Mouse (Mus musculus): Measurements from ENCODE around the gene Cabs1. TPM values are rescaled to one million over a fixed set of nuclear protein-coding genes. Genes with fewer than 3 reads are reported as not detected.

The Cabs1 gene
- polyA plus RNA-seq (2016; fragmentation: Nextera tagmentation; extraction: Ambion mirVana) = not detected in 2 replicates

DNA sequence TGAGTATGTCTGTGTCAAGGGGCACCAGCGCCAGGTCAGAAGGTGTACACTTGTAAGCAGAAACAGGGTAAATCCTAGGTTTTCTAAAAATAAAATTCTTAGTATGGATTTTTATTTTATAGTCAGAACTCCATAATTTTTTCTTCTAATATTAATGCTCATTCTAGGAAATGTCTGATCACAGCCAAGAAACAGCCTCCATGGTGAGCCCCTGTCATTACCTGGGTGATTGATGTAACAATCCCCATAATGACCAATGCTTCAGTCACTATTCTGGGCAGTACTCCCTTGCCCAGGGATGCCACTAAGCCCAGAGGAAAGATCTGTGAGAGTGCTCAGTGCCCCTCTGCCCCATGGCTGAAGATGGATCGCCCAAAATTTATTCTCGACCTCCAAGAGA is at the start of gene Cabs1:
Gene Cabs1 (plus strand): TSS at position 301 of the 400 bp plus-strand sequence.
- 89% methylated on average over 3 of the region's 3 CpGs for WGBS
- H3K4me3 ChIP-seq = no peak within 1 kb of the TSS
- H3K27me3 ChIP-seq (ENCODE audit: low read depth, poor library complexity, severe bottlenecking) = no peaks in the 10 kb centered on the region
- no peaks in the 10 kb centered on the region for H3K4me1 ChIP-seq
- no peak within 1 kb of the TSS for H3K27ac ChIP-seq (replicated peaks)
- no peak for DNase-seq (ENCODE audit: low spot score)
- no peaks in the 10 kb centered on the region for H3K36me3 ChIP-seq
- H3K9me3 ChIP-seq (replicated peaks) = no peaks in the 10 kb centered on the region

DNA sequence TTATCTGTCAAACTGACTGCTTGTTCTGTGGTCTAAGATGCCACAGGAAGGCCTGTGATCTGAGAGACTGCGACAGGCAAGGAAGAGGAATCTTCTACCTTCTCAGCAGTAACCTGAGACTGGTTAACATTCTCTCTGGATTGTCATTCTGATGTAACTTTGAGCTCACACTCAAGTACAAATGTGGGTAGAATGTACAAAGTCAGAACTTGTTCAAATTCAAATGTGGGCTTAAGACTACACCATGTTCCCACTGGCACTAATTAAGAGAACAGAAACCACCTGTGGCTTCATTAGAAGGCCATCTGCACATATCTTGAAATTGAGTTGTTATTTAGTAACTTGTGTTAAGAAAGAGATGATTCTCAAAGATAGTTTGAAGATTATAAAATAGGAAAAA is 47.6 kb upstream of the Cabs1 start:
- Histone ChIP-seq H3K9me3 (replicated peaks) (no peaks in the 10 kb centered on the region), H3K4me1 (no peaks in the 10 kb centered on the region), H3K27me3 (ENCODE audit: low read depth, poor library complexity, severe bottlenecking) (no peaks in the 10 kb centered on the region), H3K36me3 (no peaks in the 10 kb centered on the region), H3K4me3 (no peak overlapping the region), H3K27ac (replicated peaks) (no peak overlapping the region)
- DNase-seq (ENCODE audit: low spot score) = no peak
- WGBS = 27% methylated on average over 1 of the region's 1 CpGs

DNA sequence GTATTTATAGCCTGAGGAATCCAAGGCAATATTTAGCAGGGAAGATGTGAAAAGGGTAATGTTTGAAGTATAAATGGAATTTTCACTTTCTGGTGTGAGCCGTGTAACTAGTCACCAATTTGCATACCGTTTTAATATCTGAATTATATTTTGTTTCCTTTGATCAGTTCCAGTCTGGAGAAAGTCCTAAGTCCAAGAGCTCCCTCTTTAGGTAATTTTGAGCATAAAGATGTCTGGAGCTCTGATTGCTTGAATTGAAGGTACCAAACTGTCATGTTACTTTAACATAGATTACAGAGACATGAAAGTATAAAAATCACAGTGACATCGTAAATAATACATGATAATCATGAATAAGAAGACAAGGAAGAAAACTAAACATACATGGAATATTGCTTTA is 38.5 kb upstream of the Cabs1 start:
- H3K9me3 ChIP-seq (replicated peaks) = no peaks in the 10 kb centered on the region
- no peak overlapping the region for H3K4me3 ChIP-seq
- no peaks in the 10 kb centered on the region for H3K36me3 ChIP-seq
- DNase-seq (ENCODE audit: low spot score) = no peak
- H3K4me1 ChIP-seq = no peaks in the 10 kb centered on the region
- WGBS = 57% methylated on average over 3 of the region's 3 CpGs
- no peaks in the 10 kb centered on the region for H3K27me3 ChIP-seq (ENCODE audit: low read depth, poor library complexity, severe bottlenecking)
- no peak overlapping the region for H3K27ac ChIP-seq (replicated peaks)

DNA sequence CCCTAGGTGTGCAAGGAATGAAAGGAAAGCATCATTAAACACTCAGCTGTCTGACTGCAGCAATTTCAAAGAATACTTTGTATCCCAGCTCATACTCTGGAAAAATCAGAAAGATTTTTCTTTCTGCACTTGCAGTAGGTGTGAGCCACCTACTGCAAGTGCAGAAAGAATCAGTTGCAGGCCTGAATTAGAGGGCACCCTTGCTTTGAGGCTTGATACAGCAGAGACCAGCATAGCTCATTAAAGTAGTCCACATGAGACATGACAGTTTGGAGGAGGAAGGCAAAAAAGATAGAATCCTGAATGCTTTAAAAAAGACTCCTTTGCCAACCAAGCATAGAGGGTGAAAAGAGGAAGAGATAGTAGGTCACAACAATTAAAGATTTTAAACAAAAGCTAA is 36.7 kb upstream of the Cabs1 start:
- DNase-seq (ENCODE audit: low spot score) = no peak
- no peak overlapping the region for H3K4me3 ChIP-seq
- no peaks in the 10 kb centered on the region for H3K4me1 ChIP-seq
- no peaks in the 10 kb centered on the region for H3K27me3 ChIP-seq (ENCODE audit: low read depth, poor library complexity, severe bottlenecking)
- no peak overlapping the region for H3K27ac ChIP-seq (replicated peaks)
- H3K36me3 ChIP-seq = no peaks in the 10 kb centered on the region
- H3K9me3 ChIP-seq (replicated peaks) = no peaks in the 10 kb centered on the region

DNA sequence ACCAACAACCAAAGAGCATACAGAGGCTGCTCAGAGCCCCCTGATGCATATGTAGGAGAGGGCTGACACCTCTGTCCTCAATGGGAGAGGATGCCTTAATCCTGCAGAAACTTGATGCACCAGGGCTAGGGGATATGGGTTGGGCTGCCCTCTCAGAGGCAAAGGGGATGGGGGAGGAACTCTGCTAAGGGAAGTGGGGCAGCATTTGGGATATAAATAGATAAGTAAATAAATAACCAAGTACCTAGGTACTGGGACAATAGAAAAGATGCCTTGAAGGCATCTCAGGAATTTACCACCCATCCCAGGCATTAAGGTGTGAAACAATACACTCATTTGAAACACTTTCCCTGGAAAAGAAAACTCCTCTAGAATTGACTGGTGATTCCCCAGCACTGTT is 27.4 kb upstream of the Cabs1 start:
- H3K4me1 ChIP-seq = no peaks in the 10 kb centered on the region
- no peak overlapping the region for H3K27ac ChIP-seq (replicated peaks)

DNA sequence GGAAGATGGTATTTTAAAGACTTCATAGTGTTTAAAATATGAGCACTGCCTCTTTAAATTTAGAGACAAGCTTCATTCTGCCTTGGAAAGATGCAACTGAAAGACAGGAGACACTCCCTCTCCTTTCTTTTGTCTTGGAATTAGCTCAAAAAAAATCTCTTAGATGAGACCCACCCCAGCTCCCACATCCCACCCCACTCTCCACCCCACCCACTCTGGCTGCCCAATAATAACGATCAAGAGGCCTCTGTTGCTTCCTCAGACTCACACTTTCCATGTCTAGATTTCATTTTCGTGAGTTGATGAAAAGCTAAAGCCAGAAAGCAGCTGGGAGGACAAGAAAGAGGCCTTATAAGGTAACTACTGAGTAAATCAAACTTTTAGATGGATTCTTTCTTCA is 10.0 kb upstream of the Cabs1 start, which contains the start of the genes 2310003L06Rik and Gm28434:
Gene 2310003L06Rik (plus strand): TSS at position 259 of the 400 bp plus-strand sequence.
Gene Gm28434 (plus strand): TSS at position 317 of the 400 bp plus-strand sequence.
- no peak within 1 kb of the TSS for H3K27ac ChIP-seq (replicated peaks)
- H3K4me3 ChIP-seq = no peak within 1 kb of the TSS
- H3K4me1 ChIP-seq = no peaks in the 10 kb centered on the region
- no peaks in the 10 kb centered on the region for H3K36me3 ChIP-seq
- no peak for DNase-seq (ENCODE audit: low spot score)
- 74% methylated on average over 2 of the region's 2 CpGs for whole genome bisulfite sequencing
- no peaks in the 10 kb centered on the region for H3K9me3 ChIP-seq (replicated peaks)
- H3K27me3 ChIP-seq (ENCODE audit: low read depth, poor library complexity, severe bottlenecking) = no peaks in the 10 kb centered on the region

More for the DNA sequence above, 27.4 kb upstream of the Cabs1 start:
- DNase-seq (ENCODE audit: low spot score) = no peak
- H3K27me3 ChIP-seq (ENCODE audit: low read depth, poor library complexity, severe bottlenecking) = no peaks in the 10 kb centered on the region
- H3K36me3 ChIP-seq = no peaks in the 10 kb centered on the region
- H3K4me3 ChIP-seq = no peak overlapping the region
- no peaks in the 10 kb centered on the region for H3K9me3 ChIP-seq (replicated peaks)

DNA sequence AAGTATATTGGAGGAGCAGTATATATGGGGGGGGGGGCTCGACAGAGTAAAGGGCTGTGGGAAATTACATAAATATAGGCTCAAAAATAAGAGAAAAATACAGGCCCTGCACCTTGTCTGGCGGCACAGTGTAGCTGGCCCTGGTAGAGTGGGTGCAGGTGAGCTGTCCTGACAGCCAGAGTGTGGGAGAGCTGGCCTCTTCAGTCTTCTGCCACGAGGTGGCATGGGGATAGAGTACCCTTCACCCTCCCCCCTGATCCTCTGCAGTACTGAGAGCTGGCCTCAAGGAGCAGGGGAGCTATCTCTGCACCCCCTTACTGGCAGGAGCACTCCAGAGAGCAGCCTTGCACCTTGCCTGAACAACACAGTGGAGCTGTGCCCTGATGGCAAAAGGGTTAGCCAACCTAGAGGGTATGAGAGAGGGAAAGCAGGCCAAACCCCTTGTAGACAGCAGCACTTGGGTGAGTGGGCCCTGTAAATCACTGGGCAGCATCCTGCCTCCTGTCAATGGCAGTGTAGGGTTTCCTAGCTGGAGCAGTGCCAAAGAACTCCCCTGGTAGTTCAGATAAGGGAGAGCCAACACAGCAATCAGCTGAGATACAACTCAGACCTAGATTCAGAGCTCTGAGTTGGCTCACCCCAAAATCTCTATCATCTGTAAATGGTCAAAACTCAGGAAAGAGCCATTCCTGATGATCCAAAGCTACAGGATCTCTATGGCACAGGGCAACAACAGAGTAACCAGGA is 3.4 kb downstream of the Cabs1 start:
- H3K27ac ChIP-seq (replicated peaks) = no peak overlapping the region
- no peaks in the 10 kb centered on the region for H3K4me1 ChIP-seq
- H3K27me3 ChIP-seq (ENCODE audit: low read depth, poor library complexity, severe bottlenecking) = no peaks in the 10 kb centered on the region
- H3K9me3 ChIP-seq (replicated peaks) = no peaks in the 10 kb centered on the region
- WGBS = 60% methylated on average over 3 of the region's 3 CpGs
- no peak for DNase-seq (ENCODE audit: low spot score)
- H3K4me3 ChIP-seq = no peak overlapping the region
- H3K36me3 ChIP-seq = no peaks in the 10 kb centered on the region

DNA sequence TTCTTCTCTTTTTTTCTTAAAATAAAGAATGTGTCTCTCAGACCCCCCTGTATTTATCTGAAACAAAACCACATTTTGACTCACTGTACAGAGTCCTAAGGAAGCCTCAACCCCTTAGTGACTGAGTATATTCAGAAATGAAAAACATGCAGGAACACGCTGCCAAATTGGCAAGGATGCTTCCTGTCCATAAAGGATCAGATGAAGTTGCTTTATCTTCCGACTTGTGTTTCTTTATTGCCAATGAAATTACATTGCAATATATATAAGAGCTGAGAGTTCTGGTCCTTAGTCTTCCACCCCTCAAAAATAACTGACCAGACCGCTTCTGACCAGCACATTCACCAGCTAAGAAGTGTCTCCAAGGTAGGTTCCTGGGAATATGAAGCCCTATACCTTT is 23.0 kb downstream of the Cabs1 start, which contains the start of gene Smr3a:
Gene Smr3a (plus strand): TSS at position 301 of the 400 bp plus-strand sequence.
- no peaks in the 10 kb centered on the region for H3K9me3 ChIP-seq (replicated peaks)
- H3K36me3 ChIP-seq = no peaks in the 10 kb centered on the region
- no peak for DNase-seq (ENCODE audit: low spot score)
- no peak within 1 kb of the TSS for H3K27ac ChIP-seq (replicated peaks)
- WGBS = 98% methylated on average over 3 of the region's 3 CpGs
- no peaks in the 10 kb centered on the region for H3K27me3 ChIP-seq (ENCODE audit: low read depth, poor library complexity, severe bottlenecking)
- no peaks in the 10 kb centered on the region for H3K4me1 ChIP-seq
- H3K4me3 ChIP-seq = no peak within 1 kb of the TSS

DNA sequence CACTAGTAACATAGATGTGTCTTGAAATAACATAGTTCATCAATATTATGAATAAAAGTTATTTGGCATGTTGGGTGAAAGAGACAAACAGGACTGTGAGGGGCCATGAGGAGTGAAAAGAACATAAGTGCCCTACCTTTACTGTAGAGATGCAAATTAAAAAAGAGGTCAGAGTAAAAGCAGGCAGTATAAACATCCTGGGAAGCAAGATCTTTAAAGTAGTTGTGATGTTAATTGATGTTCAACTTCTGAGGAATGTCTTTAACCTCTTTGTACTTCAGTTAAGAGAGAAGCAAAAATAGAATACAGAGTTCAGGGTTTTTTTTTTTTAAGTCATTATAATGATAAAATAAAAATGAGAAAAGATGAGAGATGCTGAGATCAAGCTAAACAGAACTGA is 26.0 kb downstream of the Cabs1 start:
- no peak overlapping the region for H3K4me3 ChIP-seq
- H3K27ac ChIP-seq (replicated peaks) = no peak overlapping the region
- H3K4me1 ChIP-seq = no peaks in the 10 kb centered on the region
- no peaks in the 10 kb centered on the region for H3K9me3 ChIP-seq (replicated peaks)
- no peaks in the 10 kb centered on the region for H3K36me3 ChIP-seq
- no peaks in the 10 kb centered on the region for H3K27me3 ChIP-seq (ENCODE audit: low read depth, poor library complexity, severe bottlenecking)
- DNase-seq (ENCODE audit: low spot score) = no peak

Other genes starting within 250 kb of the Cabs1 start
- gene Csn1s2a, start 204.9 kb upstream of the Cabs1 start, polyA plus RNA-seq (2016; fragmentation: Nextera tagmentation; extraction: Ambion mirVana) = not detected in 2 replicates
- not detected in 2 replicates for gene Csn1s2b, start 171.4 kb upstream of the Cabs1 start, polyA plus RNA-seq (2016; fragmentation: Nextera tagmentation; extraction: Ambion mirVana)
- gene Prr27, start 153.8 kb upstream of the Cabs1 start, polyA plus RNA-seq (2016; fragmentation: Nextera tagmentation; extraction: Ambion mirVana) = not detected in 2 replicates
- gene Odam, start 94.4 kb upstream of the Cabs1 start, polyA plus RNA-seq (2016; fragmentation: Nextera tagmentation; extraction: Ambion mirVana) = not detected in 2 replicates
- 0.41 and 1.0 TPM in 2 replicates for gene Csn3, start 53.9 kb upstream of the Cabs1 start, polyA plus RNA-seq (2016; fragmentation: Nextera tagmentation; extraction: Ambion mirVana)
- not detected in 2 replicates for gene 2310003L06Rik, start 10.0 kb upstream of the Cabs1 start, polyA plus RNA-seq (2016; fragmentation: Nextera tagmentation; extraction: Ambion mirVana)
- gene Gm28434, start 9.9 kb upstream of the Cabs1 start, polyA plus RNA-seq (2016; fragmentation: Nextera tagmentation; extraction: Ambion mirVana) = not detected in 2 replicates
- not detected in 2 replicates for gene Smr3a, start 23.1 kb downstream of the Cabs1 start, polyA plus RNA-seq (2016; fragmentation: Nextera tagmentation; extraction: Ambion mirVana)
- not detected in 2 replicates for gene Smr2, start 107.1 kb downstream of the Cabs1 start, polyA plus RNA-seq (2016; fragmentation: Nextera tagmentation; extraction: Ambion mirVana)
- gene Gm11116, start 132.1 kb downstream of the Cabs1 start, polyA plus RNA-seq (2016; fragmentation: Nextera tagmentation; extraction: Ambion mirVana) = not detected in 2 replicates
- not detected in 2 replicates for gene Gm11115, start 174.7 kb downstream of the Cabs1 start, polyA plus RNA-seq (2016; fragmentation: Nextera tagmentation; extraction: Ambion mirVana)